Mouse (Mus musculus): ENCODE data around the gene Cttnbp2nl.

Cttnbp2nl gene

DNA sequence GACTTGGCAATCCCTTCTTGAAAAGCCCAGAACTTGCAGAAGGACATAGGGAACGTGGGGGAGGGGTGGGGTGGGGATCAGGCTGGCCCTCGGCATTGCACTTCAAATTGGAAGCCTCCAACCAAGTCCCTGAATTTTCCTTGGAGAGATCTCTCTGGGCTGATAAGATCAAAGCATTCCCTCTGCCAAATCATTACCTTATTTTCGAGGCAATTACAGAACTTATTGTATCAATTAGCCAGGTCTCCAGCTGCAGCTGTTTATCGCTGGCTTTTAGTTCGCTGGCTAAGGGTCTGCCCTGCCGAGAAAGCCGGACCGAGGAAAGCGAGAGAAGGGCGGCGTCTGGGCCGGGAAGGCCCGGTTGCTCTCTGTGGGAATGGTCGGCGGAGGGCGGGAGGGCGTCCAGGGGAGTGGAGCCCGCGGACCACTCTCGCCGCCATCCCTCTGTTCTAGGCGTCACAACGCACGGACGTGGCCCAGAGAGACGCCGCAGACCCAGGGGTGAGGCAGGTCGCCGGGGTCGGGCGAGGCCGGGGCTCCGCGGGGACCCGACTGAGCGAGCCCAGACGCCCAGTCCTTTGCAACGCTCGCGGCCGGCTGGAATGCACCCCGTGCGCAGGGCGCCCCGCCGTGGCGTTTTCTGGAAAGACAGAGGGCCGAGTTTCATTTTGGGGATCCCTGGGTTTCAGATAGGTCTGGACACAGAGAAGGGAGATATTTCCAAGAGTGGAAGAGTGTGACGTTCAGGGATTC lies 85.2 kb downstream of the Cttnbp2nl start:
- peak; percentile 86 to 97 for DNase-seq (ENCODE audit: inconsistent age in 2 of 2, low spot score in 1 of 2)

DNA sequence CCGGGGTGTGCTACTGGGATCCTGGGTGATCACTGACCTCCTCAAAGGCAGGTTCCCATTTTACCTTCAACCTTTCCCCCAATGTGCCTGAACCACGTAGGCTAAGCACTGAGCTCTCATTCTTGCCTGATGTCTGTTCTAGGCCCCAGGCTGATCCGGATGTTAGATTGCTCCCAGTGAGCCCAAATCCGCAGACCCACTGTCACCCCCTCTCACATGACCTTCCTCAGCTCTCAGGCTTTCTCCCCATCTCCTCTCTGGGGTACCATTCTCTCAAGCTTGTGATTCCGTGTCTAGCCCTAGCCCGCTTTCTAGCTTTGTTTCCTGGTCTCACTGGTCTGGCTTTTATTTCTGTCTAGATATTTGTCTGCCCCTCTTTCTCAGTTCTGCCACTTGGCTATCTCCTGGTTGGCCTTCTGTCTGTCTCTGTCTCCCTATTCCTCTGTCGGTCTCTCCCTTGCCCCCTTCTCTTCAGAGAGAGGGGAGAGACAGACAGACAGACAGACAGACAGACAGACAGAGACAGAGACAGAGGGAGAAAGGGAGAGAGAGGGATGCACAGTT lies 86.9 kb downstream of the Cttnbp2nl start:
- no peak for DNase-seq (ENCODE audit: inconsistent age in 2 of 2, low spot score in 1 of 2)

DNA sequence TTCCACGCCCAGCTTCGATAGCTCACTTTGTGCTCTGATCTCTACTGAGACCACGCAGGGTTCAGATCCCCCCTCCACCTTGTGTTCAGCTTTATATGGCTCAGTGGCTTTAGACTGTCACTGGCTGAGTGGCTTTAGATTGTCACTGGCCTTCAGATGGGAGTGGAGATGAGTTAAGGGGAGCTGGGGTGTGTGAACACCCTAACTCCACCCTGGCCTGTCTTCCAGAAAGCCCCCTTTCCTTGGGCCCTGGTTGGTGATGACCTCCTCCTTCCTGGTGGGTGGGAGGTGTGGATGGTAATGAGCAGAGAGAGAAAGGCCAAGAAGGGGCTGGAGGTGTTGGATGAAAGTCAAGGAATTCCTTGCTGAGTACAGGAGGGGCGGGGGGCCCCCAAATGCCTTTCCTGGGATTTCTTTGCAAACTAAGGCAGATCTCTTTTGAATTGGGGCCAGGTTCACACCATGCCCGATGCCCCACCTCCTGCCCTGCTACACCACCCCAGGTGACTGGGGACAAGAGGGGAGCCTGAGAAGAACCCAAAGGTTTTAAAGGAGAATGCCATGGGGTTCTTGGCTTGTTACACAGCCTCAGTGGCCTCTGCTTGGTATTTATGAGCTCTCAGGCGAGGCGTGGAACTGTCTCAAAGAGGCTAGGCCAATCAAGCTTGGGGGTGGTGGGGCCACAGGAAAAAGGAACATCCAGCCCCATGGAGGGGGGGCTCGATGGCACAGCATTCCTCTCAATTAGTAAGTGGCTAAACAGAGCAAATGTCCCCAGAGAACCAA lies 87.7 kb downstream of the Cttnbp2nl start:
- DNase-seq (ENCODE audit: inconsistent age in 2 of 2, low spot score in 1 of 2), result no peak

DNA sequence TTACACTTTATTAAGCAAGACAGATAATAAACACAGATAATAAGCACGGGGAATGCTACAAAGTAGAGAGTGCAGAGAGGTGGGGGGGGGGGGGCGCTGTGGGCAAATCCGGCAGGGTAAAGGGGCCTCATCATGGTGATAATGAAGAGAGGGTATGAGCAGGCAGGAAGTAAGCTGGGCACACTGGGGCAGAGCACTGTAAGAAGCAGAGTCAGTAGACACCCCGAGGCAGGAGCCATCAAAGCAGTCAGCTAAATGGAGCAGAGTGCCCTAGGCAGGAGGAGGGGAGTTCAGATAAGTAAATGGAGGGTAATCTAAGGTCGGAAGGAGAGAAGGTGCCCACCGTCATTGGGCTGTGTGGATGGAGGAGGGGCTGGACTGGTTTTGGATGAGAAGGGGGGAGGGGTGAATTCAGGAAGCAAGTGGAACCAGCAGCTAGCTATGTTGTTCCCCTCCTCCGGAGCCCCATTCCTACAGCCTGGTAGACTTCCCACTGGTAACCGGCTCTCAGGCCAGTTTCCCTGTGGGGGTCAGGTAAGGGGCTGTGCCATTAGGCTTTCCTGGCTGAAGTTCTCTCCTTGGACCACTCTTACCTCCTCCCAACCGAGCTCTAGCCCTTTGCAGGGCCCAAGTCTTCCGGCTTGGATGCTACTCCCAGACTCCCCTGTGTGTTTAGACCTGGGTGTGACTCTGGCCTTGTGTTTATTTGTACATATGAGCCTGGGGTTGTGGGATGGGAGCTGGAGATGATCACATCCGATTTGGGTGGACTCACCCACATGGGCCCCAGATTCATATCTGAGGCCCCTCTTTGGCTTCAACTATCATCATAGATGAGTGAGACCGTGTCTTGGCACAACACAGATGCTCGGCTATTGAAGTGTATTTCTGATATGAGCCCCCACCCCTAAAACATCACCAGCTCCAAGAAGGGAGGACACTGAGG lies 89.3 kb downstream of the Cttnbp2nl start:
- DNase-seq (ENCODE audit: inconsistent age in 2 of 2, low spot score in 1 of 2), result no peak

DNA sequence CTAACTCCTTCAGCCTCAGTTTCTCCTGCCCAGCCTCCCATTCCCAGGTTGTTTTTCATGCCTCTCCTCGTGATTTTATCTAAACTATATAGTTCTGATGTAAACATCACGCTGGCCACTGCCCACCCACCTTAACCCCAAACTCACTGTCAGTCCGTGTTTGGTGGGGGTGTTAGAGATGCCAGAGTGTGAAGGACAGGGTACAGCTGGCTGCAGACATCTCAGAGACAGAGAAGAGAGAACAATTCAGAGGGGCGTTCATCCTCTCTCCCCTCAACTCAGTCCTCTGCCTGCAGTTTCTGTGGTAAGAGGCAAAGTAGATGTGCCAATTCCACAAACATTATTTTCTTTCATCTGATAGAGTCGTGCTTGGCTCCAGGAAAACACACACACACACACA lies 90.1 kb downstream of the Cttnbp2nl start:
- DNase-seq (ENCODE audit: inconsistent age in 2 of 2, low spot score in 1 of 2), result no peak

DNA sequence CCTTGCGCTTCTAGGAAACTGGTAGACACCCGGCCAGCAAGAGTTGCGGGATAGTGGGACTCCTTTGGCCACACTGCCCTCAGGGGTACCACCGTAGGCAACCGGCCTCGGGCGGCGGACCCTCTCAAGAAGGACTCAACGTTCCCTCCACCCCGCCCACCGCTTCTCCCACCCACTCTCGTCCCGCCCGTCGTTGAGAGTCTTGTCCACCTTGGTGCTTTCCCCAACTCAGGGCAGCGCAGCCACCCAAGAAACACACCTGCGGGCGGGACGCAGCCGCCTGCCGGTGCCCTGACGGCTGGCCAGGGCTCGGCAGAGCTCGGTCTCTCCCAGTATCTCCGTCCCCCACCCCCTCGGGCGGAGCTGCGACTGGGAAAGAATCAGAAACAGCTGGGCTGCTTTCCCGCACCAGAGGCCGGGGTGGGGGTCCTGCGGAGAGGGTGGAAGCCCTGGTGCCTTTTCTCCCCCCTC lies 90.8 kb downstream of the Cttnbp2nl start:
- DNase-seq (ENCODE audit: inconsistent age in 2 of 2, low spot score in 1 of 2), result no peak

DNA sequence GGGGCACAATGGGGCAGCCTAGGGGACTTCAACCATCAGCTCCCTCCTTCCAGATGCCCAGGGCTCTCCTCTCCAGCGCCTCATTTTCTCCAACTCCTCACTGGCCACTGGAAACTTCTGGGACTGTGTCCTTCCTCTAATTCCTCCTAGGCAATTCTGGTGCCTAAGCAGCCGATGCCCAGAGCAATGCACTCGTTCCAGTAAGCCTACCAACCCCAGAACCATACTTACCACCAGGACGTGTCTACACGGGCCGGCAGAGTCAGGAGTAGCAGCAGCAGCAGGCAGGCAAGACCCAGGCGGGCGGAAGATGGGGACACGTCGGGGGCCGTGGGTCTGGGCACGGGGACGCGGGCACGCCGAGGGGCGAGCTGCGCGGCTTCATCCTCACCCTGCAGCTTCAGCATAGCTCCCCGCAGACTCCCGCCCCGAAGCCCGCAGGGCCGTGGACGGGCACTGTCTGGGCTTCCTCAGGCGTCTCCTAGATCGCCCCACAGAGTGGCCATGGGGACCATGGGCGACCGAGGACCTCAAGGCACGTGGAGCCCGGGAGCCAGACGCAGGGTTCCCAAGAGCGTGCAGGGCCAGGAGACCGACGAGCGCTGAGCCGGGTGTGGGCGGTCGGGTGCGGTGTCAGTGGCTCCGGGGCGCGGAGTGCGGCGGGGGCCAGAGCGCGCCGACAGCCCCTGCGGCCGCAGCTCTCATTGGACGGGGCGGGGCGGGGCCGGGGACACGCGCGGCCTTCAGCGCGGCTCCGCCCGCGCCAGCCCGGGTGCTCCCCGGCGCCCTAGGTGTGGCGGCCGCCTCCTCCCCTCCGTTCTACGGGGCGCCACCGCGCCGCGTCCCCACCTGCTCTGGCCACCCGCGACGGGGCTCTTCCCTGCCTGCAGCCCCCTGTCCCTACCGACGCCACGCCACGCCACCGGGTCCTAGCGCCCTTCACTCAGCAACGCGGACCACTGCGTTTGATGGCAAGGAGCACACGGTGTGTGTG lies 91.6 kb downstream of the Cttnbp2nl start, which contains the start of gene Wnt2b:
Gene Wnt2b, minus strand, starts transcription at position 856 of the 994 bp plus-strand sequence.
- peak; percentile 36 to 71 for DNase-seq (ENCODE audit: inconsistent age in 2 of 2, low spot score in 1 of 2)

DNA sequence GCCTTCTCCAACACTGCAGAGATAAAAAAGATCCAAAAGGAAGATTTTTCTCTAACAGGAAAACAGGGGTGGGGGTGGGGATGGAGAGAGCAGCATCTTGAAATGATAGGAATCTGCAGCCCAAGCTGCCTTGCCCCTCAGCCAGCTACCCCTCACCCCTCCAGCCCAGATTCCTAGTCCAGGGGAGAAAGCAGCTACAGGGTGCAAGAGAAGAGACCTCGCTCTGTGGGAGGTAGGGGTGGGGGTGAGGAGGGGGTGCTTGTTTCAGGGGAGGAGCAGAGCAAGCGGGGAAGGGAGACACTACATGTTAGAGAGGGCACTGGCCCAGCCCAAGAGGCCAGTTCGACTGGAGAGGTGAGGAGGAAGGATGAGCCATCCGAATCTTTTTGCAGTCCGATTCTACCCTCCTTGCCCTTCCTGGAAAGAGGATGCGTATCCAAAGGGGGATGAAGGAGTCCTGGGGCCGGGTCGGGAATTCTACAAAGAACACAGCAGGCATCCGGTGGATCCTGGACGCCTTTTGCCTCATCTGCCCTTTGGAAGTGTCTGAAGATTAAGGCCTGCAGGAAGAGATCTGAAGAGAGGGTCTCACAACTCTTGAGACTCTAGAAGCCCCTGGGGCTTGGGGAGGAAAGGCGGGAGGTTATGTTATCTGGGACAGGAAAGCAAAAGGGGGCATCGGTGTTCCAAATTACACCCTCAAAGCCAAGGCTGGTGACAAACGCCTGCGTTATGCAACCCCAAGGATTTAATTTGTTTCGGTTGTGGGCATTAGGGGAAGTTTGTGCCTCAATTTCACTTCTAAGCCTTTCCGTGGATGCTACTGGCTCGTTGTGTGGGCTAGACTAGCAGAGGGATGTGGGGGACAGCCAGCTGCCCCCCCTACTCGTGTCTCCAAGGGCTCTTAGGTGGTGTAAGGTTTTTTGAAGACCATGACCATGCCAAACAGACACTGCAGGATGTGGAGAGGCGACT lies 92.6 kb downstream of the Cttnbp2nl start:
- peak in 1 of 2 experiments; percentile 35 for DNase-seq (ENCODE audit: inconsistent age in 2 of 2, low spot score in 1 of 2)

DNA sequence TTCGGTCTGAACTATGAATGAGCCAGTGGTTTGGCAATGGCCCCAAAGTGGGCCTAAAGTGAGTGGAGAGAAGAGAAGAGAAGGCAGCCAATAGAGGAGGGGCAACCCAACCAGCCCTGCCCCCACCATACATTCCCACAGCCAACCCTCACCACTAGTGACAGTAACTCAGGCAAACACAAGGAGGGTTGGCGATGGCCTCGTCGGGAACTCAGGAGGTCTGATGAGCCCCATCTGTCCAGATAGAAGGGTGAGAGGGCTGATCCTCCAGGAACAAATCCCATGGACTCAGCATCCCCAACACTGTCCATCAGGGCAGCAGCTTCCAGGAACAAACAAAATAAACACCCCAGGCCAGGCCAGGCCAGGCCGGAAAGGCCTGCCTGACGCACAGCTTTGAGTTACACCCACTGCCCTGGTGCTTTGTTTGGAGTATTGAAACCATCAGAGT lies 96.8 kb downstream of the Cttnbp2nl start:
- DNase-seq (ENCODE audit: inconsistent age in 2 of 2, low spot score in 1 of 2), result no peak

DNA sequence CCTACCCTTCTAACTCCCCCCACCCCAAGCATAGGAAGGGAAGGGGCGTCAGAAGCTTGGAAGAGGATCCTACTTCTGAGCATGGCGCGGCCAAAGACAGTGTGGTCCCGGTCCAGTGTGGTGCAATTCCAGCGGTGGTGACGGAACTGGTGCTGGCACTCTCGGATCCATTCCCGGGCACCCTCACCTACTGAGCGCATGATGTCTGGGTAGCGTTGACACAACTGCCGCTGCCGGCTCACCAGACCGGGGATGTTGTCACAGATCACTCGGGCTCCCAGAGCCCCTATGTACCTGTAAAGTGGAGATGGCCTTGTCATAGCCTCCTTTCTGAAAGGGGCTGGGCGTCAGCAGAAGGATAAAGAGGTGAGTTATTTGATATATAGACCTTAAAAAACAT lies 98.4 kb downstream of the Cttnbp2nl start:
- no peak for DNase-seq (ENCODE audit: inconsistent age in 2 of 2, low spot score in 1 of 2)

DNA sequence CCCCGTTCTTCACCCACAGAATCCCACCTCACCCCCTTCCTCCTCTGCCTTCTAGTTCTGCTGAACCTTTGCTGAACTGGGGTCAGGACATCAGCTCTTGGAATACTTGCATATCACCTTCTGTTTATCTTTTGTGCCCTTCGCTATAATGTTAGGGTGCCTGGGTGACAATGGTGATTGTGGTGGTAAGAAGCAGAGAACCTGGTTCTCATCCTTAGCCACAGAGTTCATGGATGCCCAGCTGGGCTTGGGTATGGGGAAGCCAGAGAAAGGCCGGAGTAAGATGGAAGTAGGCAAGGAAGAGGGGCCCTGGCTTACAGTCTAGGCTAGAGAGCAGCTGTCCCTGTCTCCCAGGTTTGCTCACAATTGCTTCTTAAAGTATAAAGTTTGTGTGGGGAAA lies 98.8 kb downstream of the Cttnbp2nl start:
- DNase-seq (ENCODE audit: inconsistent age in 2 of 2, low spot score in 1 of 2), result no peak

DNA sequence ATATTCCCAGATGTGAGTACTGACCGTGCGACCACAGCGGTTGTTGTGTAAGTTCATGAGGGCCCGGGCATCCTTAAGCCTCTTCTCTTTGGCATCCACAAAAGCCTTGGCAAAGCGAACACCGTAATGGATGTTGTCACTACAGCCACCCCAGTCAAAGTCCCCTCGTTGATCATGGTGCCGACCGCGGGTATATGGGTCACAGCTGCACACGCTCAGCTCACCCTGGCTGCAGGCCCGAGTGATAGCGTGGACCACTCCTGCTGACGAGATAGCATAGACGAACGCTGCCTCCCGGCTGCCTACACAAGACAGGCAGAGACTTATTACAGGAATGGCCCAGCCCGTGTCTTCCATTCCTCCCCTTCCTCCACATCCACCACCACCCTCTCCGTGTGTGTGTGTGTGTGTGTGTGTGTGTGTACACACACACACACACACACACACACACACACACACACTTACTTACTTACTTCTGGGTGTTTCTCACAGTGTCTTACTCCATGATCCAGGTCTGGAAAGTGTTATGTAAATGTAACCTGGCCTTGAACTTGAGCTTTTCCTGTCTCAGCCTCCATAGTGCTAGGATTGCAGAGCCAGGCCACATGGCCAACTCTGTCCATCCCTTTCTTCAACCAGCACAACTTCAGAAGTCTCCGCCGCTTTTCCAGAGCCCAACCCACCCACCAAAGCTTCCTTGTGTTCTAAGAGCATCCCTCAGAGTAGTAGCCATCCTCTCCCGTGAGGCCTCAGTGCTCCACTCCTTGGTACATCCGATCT lies 99.9 kb downstream of the Cttnbp2nl start:
- DNase-seq (ENCODE audit: inconsistent age in 2 of 2, low spot score in 1 of 2), result no peak
